Mouse (Mus musculus) layer of hippocampus, postnatal 10 days (tissue): ENCODE data around the gene Gnat3. TPM values are rescaled to one million over a fixed set of nuclear protein-coding genes. Genes with fewer than 3 reads are reported as not detected.

Experiments
- DNase-seq, 2 experiments: peaks; one replicate each; pipeline ENCODE4 v3.0.0; 2021; ENCODE audit warnings: low spot score in 2 of 2
- total RNA-seq, 2 experiments: library from RNA; stranded (reverse); gene quantifications; 2 replicates each; pipeline ENCODE4 v1.2.3; 2021

The Gnat3 gene
- total RNA-seq, 2 experiments from 2014 or later, result not detected

DNA sequence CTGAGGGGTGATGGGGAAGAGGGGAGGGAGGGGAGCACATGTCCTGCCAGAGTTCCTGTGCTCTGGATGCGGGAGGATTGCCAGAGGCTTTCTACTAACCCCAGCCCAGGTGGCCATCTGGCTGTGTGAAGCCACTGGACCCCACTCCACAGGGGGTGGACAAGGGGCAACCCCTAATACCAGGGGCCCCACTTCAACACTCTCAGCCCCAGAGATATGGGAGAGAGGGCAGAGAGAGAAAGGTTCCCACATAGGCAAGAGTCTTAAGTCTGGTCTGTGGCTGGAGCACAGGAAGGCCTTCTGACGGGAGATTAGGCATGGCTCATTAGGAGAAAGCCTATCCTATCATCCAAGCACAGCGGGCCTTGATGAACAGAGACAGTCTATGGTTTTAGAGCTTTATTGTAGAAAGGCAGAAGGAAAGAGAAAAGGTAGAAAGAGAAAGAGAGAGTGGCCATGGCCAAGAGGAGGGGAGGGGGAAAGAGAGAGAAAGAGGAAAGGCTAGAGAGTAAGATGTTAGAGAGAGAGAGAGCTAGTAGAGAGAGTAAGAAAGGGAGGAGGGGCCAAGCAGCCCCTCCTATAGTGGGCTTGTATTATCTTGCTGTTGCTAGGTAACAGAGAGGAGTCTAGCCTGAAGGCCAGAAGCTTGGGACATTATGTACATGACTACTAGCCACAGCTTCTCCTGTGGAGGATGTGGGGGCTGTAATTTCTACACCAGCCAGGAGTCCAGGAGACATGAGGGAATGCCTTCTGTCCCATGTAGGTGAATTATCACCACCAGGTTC lies 42.7 kb downstream of the Gnat3 start:
- no peak for DNase-seq

GRCm38 (mm10) chr5:18006157-18006556 lies 43.8 kb downstream of the Gnat3 start:
- DNase-seq, result no peak

DNA sequence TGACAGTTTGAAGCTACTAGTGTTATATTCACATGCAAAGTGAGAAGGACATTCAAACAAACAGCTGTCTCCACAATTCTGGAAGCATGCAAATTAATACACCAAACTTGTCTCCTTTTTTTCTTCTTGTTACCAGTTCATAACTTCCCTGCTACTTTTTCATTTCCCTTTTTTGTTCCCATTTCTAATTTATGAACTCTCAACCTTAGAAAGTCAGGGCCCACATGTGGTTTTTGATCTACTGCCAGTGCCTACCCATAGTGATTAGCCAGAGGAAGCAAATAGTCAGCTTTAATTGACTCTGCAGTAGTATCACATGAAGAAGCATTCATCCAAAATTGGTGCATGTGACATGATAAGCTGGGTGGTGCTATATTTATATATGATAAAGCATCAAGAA lies 44.7 kb downstream of the Gnat3 start:
- no peak for DNase-seq

DNA sequence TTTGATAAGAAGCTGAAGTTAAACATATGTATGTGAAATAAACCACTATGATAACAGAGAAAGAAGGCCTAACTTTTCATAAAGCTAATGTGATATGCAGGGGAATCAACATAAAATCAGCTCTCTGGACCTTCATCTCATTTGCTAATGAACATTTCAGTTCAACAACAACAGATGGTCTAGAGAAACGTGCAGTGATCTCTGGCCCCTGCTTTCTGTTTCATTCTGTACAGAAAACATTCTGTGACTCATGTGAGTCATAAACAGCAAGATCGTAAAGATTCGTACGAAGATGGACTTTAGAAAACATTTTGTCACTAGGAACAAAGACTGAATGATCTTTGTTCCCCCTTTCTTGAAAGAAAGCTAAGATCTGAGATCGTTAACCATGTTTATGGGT lies 48.0 kb downstream of the Gnat3 start:
- no peak for DNase-seq

DNA sequence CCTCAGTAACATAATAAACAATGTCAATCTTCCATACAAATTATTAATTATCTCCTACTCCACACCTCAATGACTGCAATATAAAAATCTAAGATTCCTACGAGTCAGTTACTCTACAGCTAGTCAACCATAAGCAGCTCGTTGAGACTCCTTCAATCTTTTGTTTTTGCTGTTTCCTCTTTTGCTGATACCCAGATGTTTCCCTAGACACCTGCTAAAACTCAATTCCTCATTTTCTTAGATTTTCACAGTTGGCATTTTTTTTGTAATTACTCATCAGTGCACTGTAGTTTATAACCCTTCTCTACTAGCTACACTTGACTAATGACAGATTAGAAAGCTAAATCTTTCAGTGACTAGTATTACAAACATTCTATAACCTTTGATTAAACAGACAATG lies 50.8 kb downstream of the Gnat3 start:
- DNase-seq, result no peak

DNA sequence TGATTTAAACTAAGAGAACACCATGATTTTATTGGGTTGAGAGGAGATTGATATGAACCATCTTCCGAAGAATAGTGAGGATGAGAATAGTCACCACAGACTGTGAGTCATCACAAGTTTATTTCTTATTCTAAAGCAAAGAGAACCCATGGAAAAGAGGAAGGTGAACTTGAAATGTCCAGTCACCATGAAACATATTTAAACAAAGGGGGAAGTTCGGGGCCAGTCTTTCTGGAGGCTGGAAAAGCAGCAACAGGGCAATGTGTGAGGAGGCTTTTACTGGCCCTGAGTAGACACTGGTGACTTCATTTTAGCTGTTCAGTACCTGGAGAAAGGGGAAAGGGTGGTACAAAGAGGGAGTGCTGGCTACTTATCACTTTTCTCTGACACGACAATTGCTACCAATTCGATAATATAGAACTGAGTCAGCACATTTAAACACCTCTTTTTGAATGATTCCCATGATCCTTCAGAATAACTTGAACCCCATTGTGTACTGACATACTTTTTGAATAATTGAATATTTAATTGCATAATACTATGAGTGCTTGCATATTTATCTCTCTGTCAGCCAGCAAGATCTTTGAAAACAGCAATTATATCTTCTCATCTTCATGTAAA lies 52.0 kb downstream of the Gnat3 start:
- DNase-seq, result no peak

GRCm38 (mm10) chr5:18023347-18023746 lies 61.0 kb downstream of the Gnat3 start:
- DNase-seq, result peak in 1 of 2 experiments; percentile 42

GRCm38 (mm10) chr5:18027531-18027930 lies 65.2 kb downstream of the Gnat3 start:
- no peak for DNase-seq

GRCm38 (mm10) chr5:18035848-18036638 lies 73.7 kb downstream of the Gnat3 start:
- no peak for DNase-seq

DNA sequence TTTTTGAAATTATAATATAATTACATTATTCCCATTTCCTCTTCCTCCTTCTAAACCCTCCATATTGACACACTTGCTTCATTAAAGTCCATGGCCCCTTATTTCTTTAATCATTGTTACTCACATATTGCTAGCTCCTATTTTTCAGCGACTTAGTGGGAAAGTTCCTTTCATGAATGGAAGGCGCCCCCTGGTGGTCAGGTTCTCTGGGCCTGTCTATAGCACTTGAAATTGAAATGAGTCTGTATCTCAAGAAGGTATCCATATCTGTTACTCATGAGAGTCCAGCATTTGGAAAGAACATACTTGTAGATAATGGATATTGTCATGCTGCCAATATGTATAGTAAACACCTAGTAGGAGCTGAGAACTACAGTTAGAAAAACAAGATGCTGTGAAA lies 80.7 kb downstream of the Gnat3 start:
- DNase-seq, result peak; percentile 53 to 64

GRCm38 (mm10) chr5:18048841-18049240 lies 86.5 kb downstream of the Gnat3 start:
- DNase-seq, result no peak

GRCm38 (mm10) chr5:18055323-18055722 lies 93.0 kb downstream of the Gnat3 start:
- no peak for DNase-seq

Other genes with a start within 250 kb of the Gnat3 start
- 1 to 10 TPM; 1.3 TPM for gene Cd36, start 73.7 kb upstream of the Gnat3 start, total RNA-seq